Mouse (Mus musculus): ENCODE results near the gene Cadps. TPM values are rescaled to one million over a fixed set of nuclear protein-coding genes. Genes with fewer than 3 reads are reported as not detected.
"Not testable (repeated sequence)": the region's sequence is repeated elsewhere in the genome, so short reads cannot be mapped to it uniquely, and the experiment has no call there.

Cadps gene
- polyA plus RNA-seq, 1 experiment from 2014 or later = 0.21 TPM

GRCm38 (mm10) chr14:12574336-12574735, 248.5 kb downstream of the Cadps start:
- WGBS = 78% methylated on average over 4 of the region's 4 CpGs
- H3K4me2 ChIP-seq = no peak overlapping the region
- H3K27me3 ChIP-seq (ENCODE audit: insufficient read depth, low read length) = no peaks in the 10 kb centered on the region
- H3K9me3 ChIP-seq (ENCODE audit: low read depth, low read length) = no peaks in the 10 kb centered on the region
- H3K4me1 ChIP-seq (ENCODE audit: insufficient read depth) = no peaks in the 10 kb centered on the region
- H3K36me3 ChIP-seq (ENCODE audit: insufficient read depth) = no peaks in the 10 kb centered on the region
- TF ChIP-seq CTCF (IDR thresholded peaks at IDR 0.05; ENCODE audit: low read depth) = no peak
- no peak overlapping the region for H3K9ac ChIP-seq
- DNase-seq (no peak), ATAC-seq (ENCODE audit: insufficient read depth) (no peak)
- H3K4me3 ChIP-seq (ENCODE audit: low read depth, low read length) = no peak overlapping the region
- no peak overlapping the region for H3K27ac ChIP-seq (ENCODE audit: low read depth)

- H3K4me1 ChIP-seq (ENCODE audit: insufficient read depth); ATAC-seq (ENCODE audit: insufficient read depth); H3K36me3 ChIP-seq (ENCODE audit: insufficient read depth); H3K9ac ChIP-seq; H3K4me3 ChIP-seq (ENCODE audit: low read depth, low read length); H3K4me2 ChIP-seq; H3K9me3 ChIP-seq (ENCODE audit: low read depth, low read length); H3K27me3 ChIP-seq (ENCODE audit: insufficient read depth, low read length); H3K27ac ChIP-seq (ENCODE audit: low read depth); DNase-seq: not testable (repeated sequence)
These were observed 261.1 kb downstream of the Cadps start for GRCm38 (mm10) chr14:12561730-12562129.

- TF ChIP-seq CTCF (IDR thresholded peaks at IDR 0.05; ENCODE audit: low read depth) = no peak
- H3K4me3 ChIP-seq (ENCODE audit: low read depth, low read length) = no peak overlapping the region
- no peaks in the 10 kb centered on the region for H3K4me1 ChIP-seq (ENCODE audit: insufficient read depth)
- DNase-seq (no peak), ATAC-seq (ENCODE audit: insufficient read depth) (no peak)
- H3K36me3 ChIP-seq (ENCODE audit: insufficient read depth) = no peaks in the 10 kb centered on the region
- no peak overlapping the region for H3K4me2 ChIP-seq
- H3K9ac ChIP-seq = no peak overlapping the region
- no peaks in the 10 kb centered on the region for H3K9me3 ChIP-seq (ENCODE audit: low read depth, low read length)
- no peaks in the 10 kb centered on the region for H3K27me3 ChIP-seq (ENCODE audit: insufficient read depth, low read length)
- 53% methylated on average over 1 of the region's 1 CpGs for WGBS
- no peak overlapping the region for H3K27ac ChIP-seq (ENCODE audit: low read depth)
These were observed 262.7 kb downstream of the Cadps start for GRCm38 (mm10) chr14:12560233-12560577.

GRCm38 (mm10) chr14:12559574-12560232, 263.2 kb downstream of the Cadps start:
- Histone ChIP-seq H3K4me3 (ENCODE audit: low read depth, low read length) (no peak overlapping the region), H3K27me3 (ENCODE audit: insufficient read depth, low read length) (no peaks in the 10 kb centered on the region), H3K4me2 (no peak overlapping the region), H3K27ac (ENCODE audit: low read depth) (no peak overlapping the region), H3K4me1 (ENCODE audit: insufficient read depth) (no peaks in the 10 kb centered on the region), H3K9me3 (ENCODE audit: low read depth, low read length) (no peaks in the 10 kb centered on the region), H3K9ac (no peak overlapping the region), H3K36me3 (ENCODE audit: insufficient read depth) (no peaks in the 10 kb centered on the region)
- DNase-seq (no peak), ATAC-seq (ENCODE audit: insufficient read depth) (no peak)
- WGBS = 72% methylated on average over 3 of the region's 3 CpGs
- TF ChIP-seq CTCF (IDR thresholded peaks at IDR 0.05; ENCODE audit: low read depth) = no peak

- Histone ChIP-seq H3K4me1 (ENCODE audit: insufficient read depth) (no peaks in the 10 kb centered on the region), H3K9ac (no peak overlapping the region), H3K36me3 (ENCODE audit: insufficient read depth) (no peaks in the 10 kb centered on the region), H3K4me2 (no peak overlapping the region), H3K27ac (ENCODE audit: low read depth) (no peak overlapping the region), H3K27me3 (ENCODE audit: insufficient read depth, low read length) (no peaks in the 10 kb centered on the region), H3K4me3 (ENCODE audit: low read depth, low read length) (no peak overlapping the region), H3K9me3 (ENCODE audit: low read depth, low read length) (no peaks in the 10 kb centered on the region)
- ATAC-seq (ENCODE audit: insufficient read depth) (no peak), DNase-seq (no peak)
- 64% methylated on average over 7 of the region's 7 CpGs for WGBS
- TF ChIP-seq CTCF (IDR thresholded peaks at IDR 0.05; ENCODE audit: low read depth) = no peak
These were observed 263.8 kb downstream of the Cadps start for GRCm38 (mm10) chr14:12558920-12559573.

- Histone ChIP-seq H3K4me3 (ENCODE audit: low read depth, low read length) (no peak overlapping the region), H3K27me3 (ENCODE audit: insufficient read depth, low read length) (no peaks in the 10 kb centered on the region), H3K9me3 (ENCODE audit: low read depth, low read length) (no peaks in the 10 kb centered on the region), H3K9ac (no peak overlapping the region), H3K27ac (ENCODE audit: low read depth) (no peak overlapping the region), H3K36me3 (ENCODE audit: insufficient read depth) (no peaks in the 10 kb centered on the region), H3K4me2 (no peak overlapping the region), H3K4me1 (ENCODE audit: insufficient read depth) (no peaks in the 10 kb centered on the region)
- TF ChIP-seq CTCF (IDR thresholded peaks at IDR 0.05; ENCODE audit: low read depth) = no peak
- 57% methylated on average over 2 of the region's 2 CpGs for WGBS
- ATAC-seq (ENCODE audit: insufficient read depth) = no peak
- DNase-seq = no peak
These were observed 268.4 kb downstream of the Cadps start for GRCm38 (mm10) chr14:12554486-12554885.

GRCm38 (mm10) chr14:12551353-12551752, 271.5 kb downstream of the Cadps start:
- H3K27ac ChIP-seq (ENCODE audit: low read depth) = no peak overlapping the region
- peak; percentile 6 for DNase-seq
- TF ChIP-seq CTCF (IDR thresholded peaks at IDR 0.05; ENCODE audit: low read depth) = no peak
- H3K4me1 ChIP-seq (ENCODE audit: insufficient read depth) = no peaks in the 10 kb centered on the region
- no peak for ATAC-seq (ENCODE audit: insufficient read depth)
- WGBS = 34% methylated on average over 6 of the region's 6 CpGs
- no peaks in the 10 kb centered on the region for H3K9me3 ChIP-seq (ENCODE audit: low read depth, low read length)
- no peak overlapping the region for H3K9ac ChIP-seq
- H3K36me3 ChIP-seq (ENCODE audit: insufficient read depth) = no peaks in the 10 kb centered on the region
- H3K27me3 ChIP-seq (ENCODE audit: insufficient read depth, low read length) = no peaks in the 10 kb centered on the region
- no peak overlapping the region for H3K4me3 ChIP-seq (ENCODE audit: low read depth, low read length)
- H3K4me2 ChIP-seq = no peak overlapping the region
